Mouse (Mus musculus) adrenal gland, postnatal 25 days (tissue): ENCODE data around the gene Irx4. TPM values are rescaled to one million over a fixed set of nuclear protein-coding genes. Genes with fewer than 3 reads are reported as not detected.
A peak's percentile ranks its signal among the peaks of the same experiment; 100 is the strongest.

Experiments
- DNase-seq: peaks from one replicate; pipeline ENCODE4 v3.0.0; 2021; ENCODE audit warnings: mixed read lengths
- total RNA-seq: library from RNA; stranded (reverse); gene quantifications from 2 replicates; pipeline ENCODE4 v1.2.3, GENCODE M21; 2021

Irx4 gene
- total RNA-seq, 1 experiment from 2014 or later, result not detected

GRCm38 (mm10) chr13:73270451-73271081 is 10.3 kb downstream of the Irx4 start:
- DNase-seq, result no peak

- no peak for DNase-seq
Observed at GRCm38 (mm10) chr13:73271336-73272242, 11.3 kb downstream of the Irx4 start.

- no peak for DNase-seq
Observed at GRCm38 (mm10) chr13:73272794-73273282, 12.6 kb downstream of the Irx4 start.

GRCm38 (mm10) chr13:73273536-73273935 is 13.3 kb downstream of the Irx4 start:
- no peak for DNase-seq

GRCm38 (mm10) chr13:73277361-73277760 is 17.1 kb downstream of the Irx4 start:
- no peak for DNase-seq

- no peak for DNase-seq
Observed at GRCm38 (mm10) chr13:73277797-73278196, 17.5 kb downstream of the Irx4 start.

GRCm38 (mm10) chr13:73279196-73279595 is 18.9 kb downstream of the Irx4 start:
- no peak for DNase-seq

- no peak for DNase-seq
Observed at GRCm38 (mm10) chr13:73282407-73282806, 22.1 kb downstream of the Irx4 start.

- no peak for DNase-seq
Observed at GRCm38 (mm10) chr13:73283534-73283933, 23.3 kb downstream of the Irx4 start.

- DNase-seq, result no peak
Observed at GRCm38 (mm10) chr13:73290206-73290605, 29.9 kb downstream of the Irx4 start.

- DNase-seq, result no peak
Observed at GRCm38 (mm10) chr13:73291102-73291501, 30.8 kb downstream of the Irx4 start.

GRCm38 (mm10) chr13:73298717-73299116 is 38.4 kb downstream of the Irx4 start:
- DNase-seq, result no peak

- DNase-seq, result no peak
Observed at GRCm38 (mm10) chr13:73299322-73299721, 39.0 kb downstream of the Irx4 start.

GRCm38 (mm10) chr13:73304729-73305128 is 44.5 kb downstream of the Irx4 start:
- DNase-seq, result no peak

- DNase-seq, result no peak
Observed at GRCm38 (mm10) chr13:73305398-73306084, 45.3 kb downstream of the Irx4 start.

- no peak for DNase-seq
Observed at GRCm38 (mm10) chr13:73306085-73306410, 45.8 kb downstream of the Irx4 start.

GRCm38 (mm10) chr13:73306430-73306829 is 46.2 kb downstream of the Irx4 start:
- DNase-seq, result no peak

- peak; percentile 60 for DNase-seq
Observed at GRCm38 (mm10) chr13:73310183-73310929, 50.1 kb downstream of the Irx4 start.
